25 mouse cellular contexts compared by ENCODE assay signal in the genomic region with DNA sequence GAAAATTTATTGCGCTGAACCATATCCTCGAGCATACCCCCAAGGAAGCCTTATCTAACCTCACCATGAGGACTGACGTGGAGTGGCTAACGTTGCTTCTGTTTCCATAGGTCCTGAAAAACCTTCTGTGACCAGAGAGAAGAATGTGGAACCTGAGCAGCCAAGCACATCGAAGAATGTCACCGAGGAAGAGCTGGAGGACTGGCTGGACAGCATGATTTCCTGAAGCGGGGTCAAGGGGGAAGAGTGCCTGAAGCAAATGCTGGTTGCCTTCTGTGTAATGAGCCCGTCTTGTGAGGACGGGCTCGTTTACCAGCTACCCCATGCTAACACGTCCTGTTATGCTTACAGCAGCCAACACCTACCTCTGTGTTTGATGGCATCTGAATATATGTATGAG.
"Had no signal": no experiment of that assay in that cellular context is flagged by ENCODE, and none has a peak within 500 bp of the region (broad histone marks: within the 10 kb centered on the region; RNA-seq: fewer than 3 reads in every experiment).

No protein-coding gene starts in this region.

- H3K9me3 ChIP-seq: heart, embryonic 10.5 days; heart, embryonic 12.5 days; hindbrain, embryonic 10.5 days; hindbrain, embryonic 12.5 days; intestine, embryonic 15.5 days; limb, embryonic 10.5 days; limb, embryonic 12.5 days; liver, embryonic 13.5 days; liver, embryonic 15.5 days had no signal

- H3K27ac ChIP-seq: gastrocnemius, adult 2 months; heart, embryonic 10.5 days; hindbrain, embryonic 10.5 days; hindbrain, embryonic 12.5 days; hindbrain, embryonic 14.5 days; intestine, embryonic 15.5 days; layer of hippocampus, adult 2 months; left cerebral cortex, adult 2 months; limb, embryonic 10.5 days; limb, embryonic 12.5 days; liver, embryonic 13.5 days; liver, embryonic 15.5 days had no signal

- H3K4me2 ChIP-seq: heart, embryonic 12.5 days; hindbrain, embryonic 12.5 days; hindbrain, embryonic 14.5 days; intestine, embryonic 15.5 days; limb, embryonic 12.5 days; liver, embryonic 11.5 days; liver, embryonic 13.5 days; liver, embryonic 15.5 days had no signal

- DNase-seq: gastrocnemius, adult 2 months; gastrocnemius, postnatal 10 days; gastrocnemius, postnatal 25 days; heart, adult 18-20 months; heart, postnatal 10 days; heart, postnatal 4 days; liver; liver, embryonic 13.5 days; liver, postnatal 0 days had no signal

- H3K4me1 ChIP-seq: heart, embryonic 10.5 days; heart, embryonic 12.5 days; hindbrain, embryonic 10.5 days; hindbrain, embryonic 12.5 days; intestine, embryonic 15.5 days; limb, embryonic 10.5 days; limb, embryonic 12.5 days; liver, embryonic 13.5 days; liver, embryonic 15.5 days had no signal

- H3K9ac ChIP-seq: heart, embryonic 12.5 days; hindbrain, embryonic 12.5 days; hindbrain, embryonic 14.5 days; intestine, embryonic 15.5 days; limb, embryonic 12.5 days; liver, embryonic 13.5 days; liver, embryonic 15.5 days; liver, postnatal 0 days had no signal

- ATAC-seq: forebrain, embryonic 16.5 days; hindbrain, embryonic 16.5 days; inflammation-experienced regulatory T-cells, adult 6 months; intestine, embryonic 15.5 days; intestine, postnatal 0 days; liver, postnatal 0 days had no signal

- H3K4me3 ChIP-seq: gastrocnemius, adult 2 months; heart, embryonic 10.5 days; heart, embryonic 12.5 days; hindbrain, embryonic 10.5 days; hindbrain, embryonic 12.5 days; intestine, embryonic 15.5 days; layer of hippocampus, adult 2 months; left cerebral cortex, adult 2 months; limb, embryonic 10.5 days; limb, embryonic 12.5 days; liver, embryonic 13.5 days; liver, embryonic 15.5 days had no signal

- H3K36me3 ChIP-seq: hindbrain, embryonic 12.5 days; intestine, embryonic 15.5 days; limb, embryonic 10.5 days; liver, embryonic 15.5 days had no signal

- H3K27me3 ChIP-seq: heart, embryonic 12.5 days; hindbrain, embryonic 12.5 days; intestine, embryonic 15.5 days; limb, embryonic 12.5 days; liver, embryonic 13.5 days; liver, embryonic 15.5 days had no signal
